ENCODE assay signal across 9 mouse cellular contexts in genomic region chr10:43740204-43740865, GRCm38 (mm10).
A peak's percentile ranks its signal among the peaks of the same experiment; 100 is the strongest.
DNase-seq lines count a peak whose midpoint lies in the region; ATAC-seq and TF ChIP-seq lines count a peak whose summit lies in the region.
"Had no signal": no experiment of that assay in that cellular context is flagged by ENCODE, and none has a peak within 500 bp of the region (broad histone marks: within the 10 kb centered on the region; RNA-seq: fewer than 3 reads in every experiment).

No protein-coding gene starts in this region.

- no peaks in the 10 kb centered on the region for H3K27me3 ChIP-seq in intestine, embryonic 14.5 days (replicated peaks; ENCODE audit: control insufficient read depth, insufficient read depth, low read length)
- no peaks in the 10 kb centered on the region for H3K27me3 ChIP-seq in intestine, postnatal 0 days (replicated peaks; ENCODE audit: control insufficient read depth, insufficient read depth, low read length)
- no peaks in the 10 kb centered on the region for H3K27me3 ChIP-seq in hindbrain, embryonic 12.5 days
- H3K27me3 ChIP-seq in liver, embryonic 12.5 days (replicated peaks), result no peaks in the 10 kb centered on the region
- no peaks in the 10 kb centered on the region for H3K27me3 ChIP-seq in neural tube, embryonic 11.5 days (ENCODE audit: control insufficient read depth, insufficient read depth, low read length)

- ATAC-seq in intestine, embryonic 14.5 days (replicated peaks; ENCODE audit: low FRiP score, low TSS enrichment, low read depth), result no peak; the same call in 1 of the 2 replicates
- no peak for ATAC-seq in intestine, postnatal 0 days
- peak; percentile 57; the same call in 1 of the 2 replicates for ATAC-seq in hindbrain, embryonic 12.5 days (ENCODE audit: low FRiP score)
- ATAC-seq in liver, embryonic 12.5 days, result no peak
- no peak for ATAC-seq in neural tube, embryonic 11.5 days (ENCODE audit: insufficient read depth, low FRiP score, low TSS enrichment)

- H3K36me3 ChIP-seq in intestine, embryonic 14.5 days (ENCODE audit: control insufficient read depth, insufficient read depth, low read length), result no peaks in the 10 kb centered on the region
- no peaks in the 10 kb centered on the region for H3K36me3 ChIP-seq in intestine, postnatal 0 days (ENCODE audit: control insufficient read depth, insufficient read depth)
- no peaks in the 10 kb centered on the region for H3K36me3 ChIP-seq in hindbrain, embryonic 12.5 days
- no peaks in the 10 kb centered on the region for H3K36me3 ChIP-seq in liver, embryonic 12.5 days
- H3K36me3 ChIP-seq in neural tube, embryonic 11.5 days (ENCODE audit: control insufficient read depth, insufficient read depth, low read length), result no peaks in the 10 kb centered on the region
- H3K36me3 ChIP-seq: G1E had no signal

- H3K27ac ChIP-seq in intestine, embryonic 14.5 days (ENCODE audit: low read depth), result 0 out of 2 replicates have a peak overlapping the region, but pooled peaks have one; percentile 4
- no peak overlapping the region for H3K27ac ChIP-seq in intestine, postnatal 0 days (ENCODE audit: low read depth, low read length)
- peak overlapping the region; percentile 60 for H3K27ac ChIP-seq in hindbrain, embryonic 12.5 days
- peak overlapping the region; percentile 28; the same call in 1 of the 2 replicates for H3K27ac ChIP-seq in liver, embryonic 12.5 days
- no peak overlapping the region for H3K27ac ChIP-seq in neural tube, embryonic 11.5 days (ENCODE audit: low read depth, low read length)

- H3K4me2 ChIP-seq in intestine, embryonic 14.5 days (ENCODE audit: low read length), result peak overlapping the region; percentile 25
- H3K4me2 ChIP-seq in intestine, postnatal 0 days (replicated peaks; ENCODE audit: low read depth), result no peak overlapping the region
- H3K4me2 ChIP-seq in hindbrain, embryonic 12.5 days (replicated peaks), result peak overlapping the region; percentile 17; the same call in 1 of the 2 replicates
- H3K4me2 ChIP-seq in liver, embryonic 12.5 days, result peak overlapping the region; percentile 26
- no peak overlapping the region for H3K4me2 ChIP-seq in neural tube, embryonic 11.5 days (ENCODE audit: low read depth)

- H3K9me3 ChIP-seq in intestine, embryonic 14.5 days (ENCODE audit: control insufficient read depth, low read length), result no peaks in the 10 kb centered on the region
- H3K9me3 ChIP-seq in intestine, postnatal 0 days (ENCODE audit: control insufficient read depth), result no peaks in the 10 kb centered on the region
- H3K9me3 ChIP-seq in hindbrain, embryonic 12.5 days (replicated peaks), result 0 out of 2 replicates have a peak, but pooled peaks cover 3% of the 10 kb centered on the region
- no peaks in the 10 kb centered on the region for H3K9me3 ChIP-seq in liver, embryonic 12.5 days (replicated peaks)
- no peaks in the 10 kb centered on the region for H3K9me3 ChIP-seq in neural tube, embryonic 11.5 days (ENCODE audit: control insufficient read depth, low read length)
- H3K9me3 ChIP-seq: G1E had no signal

- H3K4me1 ChIP-seq in intestine, embryonic 14.5 days (replicated peaks; ENCODE audit: control insufficient read depth, insufficient read depth, low read length), result peaks cover 21% of the 10 kb centered on the region
- H3K4me1 ChIP-seq in intestine, postnatal 0 days (replicated peaks; ENCODE audit: control insufficient read depth, insufficient read depth, low read length), result no peaks in the 10 kb centered on the region
- H3K4me1 ChIP-seq in hindbrain, embryonic 12.5 days, result peaks cover 28% of the 10 kb centered on the region
- H3K4me1 ChIP-seq in liver, embryonic 12.5 days, result peaks cover 38% of the 10 kb centered on the region
- H3K4me1 ChIP-seq in neural tube, embryonic 11.5 days (ENCODE audit: control insufficient read depth, insufficient read depth, low read length), result peaks cover 12% of the 10 kb centered on the region

- DNase-seq in intestine, embryonic 14.5 days (ENCODE audit: low spot score), result no peak
- DNase-seq in embryo, embryonic 9.5 days (ENCODE audit: extremely low spot score), result peak; percentile 49
- DNase-seq in neural tube, embryonic 11.5 days (ENCODE audit: low spot score), result peak; percentile 28
- DNase-seq in urinary bladder, adult 18-20 months (ENCODE audit: low spot score in 2 of 2), result no peak
- no peak for DNase-seq in gastrocnemius, postnatal 4 days (ENCODE audit: low spot score in 2 of 2)

- no peak overlapping the region for H3K9ac ChIP-seq in intestine, embryonic 14.5 days (ENCODE audit: low read length)
- no peak overlapping the region for H3K9ac ChIP-seq in intestine, postnatal 0 days (ENCODE audit: low read depth, low read length)
- H3K9ac ChIP-seq in hindbrain, embryonic 12.5 days, result no peak overlapping the region
- 0 out of 2 replicates have a peak overlapping the region, but pooled peaks have one; percentile 6 for H3K9ac ChIP-seq in liver, embryonic 12.5 days
- no peak overlapping the region for H3K9ac ChIP-seq in neural tube, embryonic 11.5 days (ENCODE audit: low read length)

- 25% methylated on average over 13 of the region's 13 CpGs for WGBS in intestine, embryonic 14.5 days
- 40% methylated on average over 13 of the region's 13 CpGs for WGBS in intestine, postnatal 0 days
- WGBS in hindbrain, embryonic 12.5 days, result 37% methylated on average over 13 of the region's 13 CpGs
- 29% methylated on average over 13 of the region's 13 CpGs for WGBS in liver, embryonic 12.5 days (ENCODE audit: insufficient replicate concordance)
- 40% methylated on average over 13 of the region's 13 CpGs for WGBS in neural tube, embryonic 11.5 days

- H3K4me3 ChIP-seq in intestine, embryonic 14.5 days (ENCODE audit: low read depth, low read length), result no peak overlapping the region
- no peak overlapping the region for H3K4me3 ChIP-seq in intestine, postnatal 0 days (ENCODE audit: low read depth, low read length)
- no peak overlapping the region for H3K4me3 ChIP-seq in hindbrain, embryonic 12.5 days
- no peak overlapping the region for H3K4me3 ChIP-seq in liver, embryonic 12.5 days
- no peak overlapping the region for H3K4me3 ChIP-seq in neural tube, embryonic 11.5 days (ENCODE audit: low read depth, low read length)

- TF ChIP-seq CTCF in intestine, postnatal 0 days (IDR thresholded peaks at IDR 0.05; ENCODE audit: low read depth), result no peak

Comparison
In these comparisons a context has a peak if more than half of its experiments do, and no peak if none do; other contexts are left out.
1. H3K27ac ChIP-seq: peak in intestine, embryonic 14.5 days (single experiment), hindbrain, embryonic 12.5 days (single experiment) and liver, embryonic 12.5 days (single experiment); none in intestine, postnatal 0 days (single experiment) and neural tube, embryonic 11.5 days (single experiment).
2. H3K4me2 ChIP-seq: peak in intestine, embryonic 14.5 days (single experiment), hindbrain, embryonic 12.5 days (single experiment) and liver, embryonic 12.5 days (single experiment); none in intestine, postnatal 0 days (single experiment) and neural tube, embryonic 11.5 days (single experiment).
3. DNase-seq: peak in embryo, embryonic 9.5 days (single experiment) and neural tube, embryonic 11.5 days (single experiment); none in intestine, embryonic 14.5 days (single experiment), urinary bladder, adult 18-20 months (0 of 2) and gastrocnemius, postnatal 4 days (0 of 2).